ENCODE assay signal across 8 mouse cellular contexts in the genomic region with DNA sequence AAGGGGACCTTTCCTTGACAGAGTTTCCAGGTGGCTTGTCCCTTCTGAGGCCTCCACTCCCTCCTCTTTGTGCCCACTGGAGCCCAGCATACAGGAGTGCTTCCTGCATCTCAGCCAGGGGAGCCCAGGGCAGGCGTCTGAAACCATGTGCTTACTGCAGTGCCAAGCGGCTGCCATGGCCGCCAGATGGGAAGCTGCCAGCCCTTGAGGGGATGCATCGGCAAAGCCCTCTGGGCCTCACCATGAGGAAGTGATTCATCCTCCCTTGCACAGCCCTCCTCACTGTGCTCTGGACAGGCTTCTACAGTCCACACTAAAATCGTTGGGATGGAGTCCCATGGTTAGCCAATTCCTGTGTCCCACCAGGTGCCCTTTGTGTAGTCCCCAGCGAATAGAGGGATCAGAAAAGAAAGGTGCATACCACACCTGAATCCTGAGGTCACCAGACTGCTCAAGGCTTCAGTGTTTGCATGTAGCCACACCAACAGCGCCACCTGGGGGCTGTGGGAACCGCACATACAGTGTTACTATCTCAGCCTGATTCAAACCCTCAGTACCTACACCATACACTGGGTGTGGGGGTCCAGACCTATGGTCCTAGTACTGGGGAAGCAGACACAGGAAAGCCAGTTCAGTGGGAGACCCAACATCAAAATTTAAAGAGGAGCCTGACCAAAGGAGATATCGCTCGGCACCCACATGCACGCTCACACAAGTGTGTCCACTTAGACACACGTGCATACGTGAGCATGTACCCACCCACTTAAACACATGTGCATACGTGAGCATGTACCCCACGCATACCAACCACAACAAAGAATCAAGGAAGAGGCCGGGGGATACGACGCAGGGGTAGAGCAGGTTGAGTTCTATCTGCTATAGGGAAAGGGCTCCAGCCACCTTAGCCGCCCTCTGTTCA. TPM values are rescaled to one million over a fixed set of nuclear protein-coding genes. Genes with fewer than 3 reads are reported as not detected.
DNase-seq lines count a peak whose midpoint lies in the region; ATAC-seq and TF ChIP-seq lines count a peak whose summit lies in the region.

No protein-coding gene starts in this region.

- 70% methylated on average over 19 of the region's 19 CpGs for WGBS in kidney, adult 2 months
- 79% methylated on average over 19 of the region's 19 CpGs for WGBS in midbrain, embryonic 13.5 days

- TF ChIP-seq POLR2A in kidney, adult 2 months (IDR thresholded peaks at IDR 0.05; ENCODE audit: low read depth, low read length): no peak

- H3K36me3 ChIP-seq in kidney, adult 2 months (ENCODE audit: control insufficient read depth, insufficient read depth, low read length): no peaks in the 10 kb centered on the region
- no peaks in the 10 kb centered on the region for H3K36me3 ChIP-seq in midbrain, embryonic 13.5 days

- H3K4me1 ChIP-seq in kidney, adult 2 months (ENCODE audit: control insufficient read depth, insufficient read depth, low read length): no peaks in the 10 kb centered on the region
- no peaks in the 10 kb centered on the region for H3K4me1 ChIP-seq in midbrain, embryonic 13.5 days (replicated peaks)

- no peak overlapping the region for H3K4me2 ChIP-seq in midbrain, embryonic 13.5 days (replicated peaks)

- H3K27ac ChIP-seq in kidney, adult 2 months (ENCODE audit: insufficient read depth, low read depth, low read length): no peak overlapping the region
- H3K27ac ChIP-seq in midbrain, embryonic 13.5 days: no peak overlapping the region; the same call in 1 of the 2 replicates

- no peak overlapping the region for H3K9ac ChIP-seq in midbrain, embryonic 13.5 days (replicated peaks)

- DNase-seq in cerebellum, adult 11 months: peak; percentile 28
- no peak for DNase-seq in cerebellum, adult 9-11 months
- peak; percentile 21 to 68 for DNase-seq in spleen, postnatal 4 days (ENCODE audit: low spot score in 2 of 2)
- no peak for DNase-seq in spleen, postnatal 36 days (ENCODE audit: low spot score in 2 of 2)
- DNase-seq in embryo, embryonic 10.5 days (ENCODE audit: low spot score): peak; percentile 50
- DNase-seq in kidney, adult 2 months: peak; percentile 48
- DNase-seq in spleen, adult 12 weeks (ENCODE audit: low spot score): no peak

- TF ChIP-seq CTCF in kidney, adult 2 months (conservative IDR thresholded peaks at IDR 0.05; ENCODE audit: insufficient read depth, insufficient read length, low read depth, low read length): peak; percentile 64

- no peaks in the 10 kb centered on the region for H3K9me3 ChIP-seq in midbrain, embryonic 13.5 days

- ATAC-seq in midbrain, embryonic 13.5 days: peak; percentile 41; the same call in 1 of the 2 replicates

- H3K4me3 ChIP-seq in kidney, adult 2 months (ENCODE audit: insufficient read depth, low read depth, low read length): no peak overlapping the region
- H3K4me3 ChIP-seq in midbrain, embryonic 13.5 days (replicated peaks): no peak overlapping the region

- no peaks in the 10 kb centered on the region for H3K27me3 ChIP-seq in kidney, adult 2 months (replicated peaks; ENCODE audit: control insufficient read depth, insufficient read depth, low read length)
- no peaks in the 10 kb centered on the region for H3K27me3 ChIP-seq in midbrain, embryonic 13.5 days

RNA-seq across cellular contexts. Expression of a gene that starts 27.5 kb away (rescaled TPM):
- 18.9 and 22.6 TPM in 2 replicates for polyA plus RNA-seq in kidney, adult 2 months (2012; rRNA removed)
- 7.2 and 7.6 TPM in 2 replicates for polyA plus RNA-seq in midbrain, embryonic 13.5 days (2015; fragmentation: Nextera tagmentation; extraction: Ambion mirVana)

Comparison
In these comparisons a context has a peak if more than half of its experiments do, and no peak if none do; other contexts are left out.
1. DNase-seq: peak in cerebellum, adult 11 months (single experiment), spleen, postnatal 4 days (2 of 2), embryo, embryonic 10.5 days (single experiment) and kidney, adult 2 months (single experiment); none in cerebellum, adult 9-11 months (single experiment), spleen, postnatal 36 days (0 of 2) and spleen, adult 12 weeks (single experiment).